Mouse (Mus musculus): ENCODE measurements around the gene Slc39a10.

The Slc39a10 gene

GRCm38 (mm10) chr1:46892752-46893151, at the start of gene Slc39a10:
Gene Slc39a10 (minus strand): TSS chr1:46892852.
- DNase-seq: no peak

- no peak for DNase-seq
These were observed 46.6 kb upstream of the Slc39a10 start for GRCm38 (mm10) chr1:46939295-46939694.

GRCm38 (mm10) chr1:46937641-46938040, 45.0 kb upstream of the Slc39a10 start:
- DNase-seq: no peak

- no peak for DNase-seq
These were observed 34.5 kb upstream of the Slc39a10 start for GRCm38 (mm10) chr1:46927104-46927503.

- DNase-seq: no peak
These were observed 33.6 kb upstream of the Slc39a10 start for GRCm38 (mm10) chr1:46926239-46926638.

- no peak for DNase-seq
These were observed 32.3 kb upstream of the Slc39a10 start for GRCm38 (mm10) chr1:46924992-46925391.

- DNase-seq: no peak
These were observed 30.3 kb upstream of the Slc39a10 start for GRCm38 (mm10) chr1:46922904-46923303.

- DNase-seq: no peak
These were observed 29.0 kb upstream of the Slc39a10 start for GRCm38 (mm10) chr1:46921630-46922029.

- no peak for DNase-seq
These were observed 23.6 kb upstream of the Slc39a10 start for GRCm38 (mm10) chr1:46916237-46916636.

- DNase-seq: no peak
These were observed 21.7 kb upstream of the Slc39a10 start for GRCm38 (mm10) chr1:46914349-46914748.

- no peak for DNase-seq
These were observed 20.0 kb upstream of the Slc39a10 start for GRCm38 (mm10) chr1:46912506-46913156.

- DNase-seq: no peak
These were observed 17.5 kb upstream of the Slc39a10 start for GRCm38 (mm10) chr1:46910154-46910553.

- no peak for DNase-seq
These were observed 13.1 kb upstream of the Slc39a10 start for GRCm38 (mm10) chr1:46905706-46906105.

- no peak for DNase-seq
These were observed 9.5 kb upstream of the Slc39a10 start for GRCm38 (mm10) chr1:46902102-46902683.

GRCm38 (mm10) chr1:46894281-46894842, 1.7 kb upstream of the Slc39a10 start:
- no peak for DNase-seq

- no peak for DNase-seq
These were observed 3.9 kb downstream of the Slc39a10 start for GRCm38 (mm10) chr1:46888726-46889125.

GRCm38 (mm10) chr1:46888324-46888723, 4.3 kb downstream of the Slc39a10 start:
- DNase-seq: no peak

- no peak for DNase-seq
These were observed 4.7 kb downstream of the Slc39a10 start for GRCm38 (mm10) chr1:46887908-46888307.

GRCm38 (mm10) chr1:46886091-46886490, 6.6 kb downstream of the Slc39a10 start:
- DNase-seq: no peak

- no peak for DNase-seq
These were observed 7.4 kb downstream of the Slc39a10 start for GRCm38 (mm10) chr1:46885231-46885630.

- no peak for DNase-seq
These were observed 12.7 kb downstream of the Slc39a10 start for GRCm38 (mm10) chr1:46879951-46880350.

- no peak for DNase-seq
These were observed 18.9 kb downstream of the Slc39a10 start for GRCm38 (mm10) chr1:46873770-46874169.

GRCm38 (mm10) chr1:46869788-46870187, 22.9 kb downstream of the Slc39a10 start:
- no peak for DNase-seq

- DNase-seq: no peak
These were observed 28.3 kb downstream of the Slc39a10 start for GRCm38 (mm10) chr1:46864175-46864885.
